Mouse (Mus musculus) MEL (cell line): ENCODE data around the gene Galnt18. TPM values are rescaled to one million over a fixed set of nuclear protein-coding genes. Genes with fewer than 3 reads are reported as not detected.

Experiments used
- DNase-seq: peaks from one replicate; pipeline ENCODE4 v3.0.0; 2011; ENCODE audit warnings: low read depth, low spot score
- H3K27ac ChIP-seq: 2 replicates; pipeline ENCODE4 v1.5.1; 2012; ENCODE audit warnings: low read depth, mild to moderate bottlenecking, control low read depth, low read length, moderate library complexity; ENCODE audit not compliant: control insufficient read depth
- H3K27me3 ChIP-seq, 2 experiments: fragments of 150-350 bp in 1 of 2; sonication (generic) in 1 of 2; 2 replicates each; pipeline ENCODE4 v1.6.1; 2012; ENCODE audit warnings: low read length in 2 of 2, mild to moderate bottlenecking in 2 of 2, improper control_type of control experiment in 1 of 2, moderate library complexity in 1 of 2; ENCODE audit not compliant: insufficient read depth in 2 of 2, control insufficient read depth in 1 of 2
- H3K36me3 ChIP-seq, 2 experiments: 2 replicates each; pipeline ENCODE4 v1.6.1; 2012 to 2014; ENCODE audit warnings: low read length in 2 of 2, improper control_type of control experiment in 1 of 2, inconsistent platforms in 1 of 2, mild to moderate bottlenecking in 1 of 2; ENCODE audit not compliant: insufficient read depth in 2 of 2, control insufficient read depth in 1 of 2
- H3K4me1 ChIP-seq, 2 experiments: fragments of 150-350 bp in 1 of 2; sonication (generic) in 1 of 2; 2 replicates each; pipeline ENCODE4 v1.6.1; 2012; ENCODE audit warnings: low read length in 2 of 2, improper control_type of control experiment in 1 of 2, mild to moderate bottlenecking in 1 of 2; ENCODE audit not compliant: insufficient read depth in 2 of 2, control insufficient read depth in 1 of 2
- H3K4me3 ChIP-seq, 2 experiments: fragments of 150-350 bp in 1 of 2; sonication (generic) in 1 of 2; 2 replicates each; pipeline ENCODE4 v1.5.1; 2012; ENCODE audit warnings: low read depth in 2 of 2, low read length in 2 of 2, mild to moderate bottlenecking in 2 of 2, moderate library complexity in 2 of 2, control low read depth in 1 of 2, improper control_type of control experiment in 1 of 2; ENCODE audit not compliant: control insufficient read depth in 1 of 2, insufficient read depth in 1 of 2
- H3K79me2 ChIP-seq: 2 replicates; pipeline ENCODE4 v1.6.1; 2012; ENCODE audit warnings: mild to moderate bottlenecking, low read length, moderate library complexity; ENCODE audit not compliant: control insufficient read depth, poor library complexity, insufficient read depth
- H3K9ac ChIP-seq: 2 replicates; pipeline ENCODE4 v1.6.1; 2012; ENCODE audit warnings: low read depth, mild to moderate bottlenecking, control low read depth, low read length, moderate library complexity; ENCODE audit not compliant: control insufficient read depth, poor library complexity, severe bottlenecking
- H3K9me3 ChIP-seq: fragments of 150-350 bp; sonication (generic); replicated peaks from 2 replicates; pipeline ENCODE4 v1.6.1; 2012; ENCODE audit warnings: mild to moderate bottlenecking, low read length, improper control_type of control experiment, moderate library complexity; ENCODE audit not compliant: insufficient read depth
- BHLHE40 ChIP-seq: IDR thresholded peaks from 2 replicates; pipeline ENCODE4 v1.6.1; 2012; ENCODE audit warnings: low read depth, mild to moderate bottlenecking, inconsistent platforms, low read length, improper control_type of control experiment, borderline replicate concordance
- CHD2 ChIP-seq: IDR thresholded peaks from 2 replicates; pipeline ENCODE4 v1.6.1; 2011; ENCODE audit warnings: low read length, improper control_type of control experiment
- CTCF ChIP-seq, 3 experiments: IDR thresholded peaks in 2 of 3; conservative IDR thresholded peaks in 1 of 3; 2 replicates each; pipeline ENCODE4 v1.5.1; 2011 to 2012; ENCODE audit warnings: low read length in 3 of 3, low read depth in 2 of 3, mild to moderate bottlenecking in 2 of 3, improper control_type of control experiment in 1 of 3, inconsistent platforms in 1 of 3, mixed read lengths in 1 of 3, moderate library complexity in 1 of 3; ENCODE audit not compliant: control insufficient read depth in 1 of 3, insufficient read depth in 1 of 3, poor library complexity in 1 of 3, severe bottlenecking in 1 of 3
- E2F4 ChIP-seq: IDR thresholded peaks from 2 replicates; pipeline ENCODE4 v1.6.1; 2011; ENCODE audit warnings: low read depth, low read length, improper control_type of control experiment, borderline replicate concordance
- ELF1 ChIP-seq: IDR thresholded peaks from 2 replicates; pipeline ENCODE4 v1.6.1; 2014; ENCODE audit warnings: low read depth, mild to moderate bottlenecking, inconsistent platforms, low read length, improper control_type of control experiment, moderate library complexity
- EP300 ChIP-seq, 2 experiments: IDR thresholded peaks; 2 replicates each; pipeline ENCODE4 v1.6.1; 2011; ENCODE audit warnings: improper control_type of control experiment in 2 of 2, low read length in 2 of 2, low read depth in 1 of 2, mild to moderate bottlenecking in 1 of 2
- ETS1 ChIP-seq: IDR thresholded peaks from 2 replicates; pipeline ENCODE4 v1.6.1; 2012; ENCODE audit warnings: low read depth, mild to moderate bottlenecking, inconsistent platforms, low read length, improper control_type of control experiment, moderate library complexity
- GABPA ChIP-seq: IDR thresholded peaks from 2 replicates; pipeline ENCODE4 v1.6.1; 2012; ENCODE audit warnings: low read depth, mild to moderate bottlenecking, inconsistent platforms, low read length, improper control_type of control experiment, moderate library complexity
- JUND ChIP-seq: IDR thresholded peaks from 2 replicates; pipeline ENCODE4 v1.6.1; 2011; ENCODE audit warnings: low read depth, mild to moderate bottlenecking, improper control_type of control experiment, low read length
- MAFK ChIP-seq: IDR thresholded peaks from 2 replicates; pipeline ENCODE4 v1.6.1; 2011; ENCODE audit warnings: low read depth, mild to moderate bottlenecking, low read length, improper control_type of control experiment, borderline replicate concordance
- NELFE ChIP-seq: IDR thresholded peaks from 2 replicates; pipeline ENCODE4 v1.6.1; 2011; ENCODE audit warnings: low read depth, low read length, improper control_type of control experiment
- NRF1 ChIP-seq: IDR thresholded peaks from 2 replicates; pipeline ENCODE4 v1.6.1; 2014; ENCODE audit warnings: low read depth, mild to moderate bottlenecking, inconsistent platforms, low read length, improper control_type of control experiment, moderate library complexity; ENCODE audit not compliant: poor library complexity, insufficient read depth, severe bottlenecking
- POLR2A ChIP-seq, 2 experiments: IDR thresholded peaks; 2 replicates each; pipeline ENCODE4 v1.6.1; 2011 to 2012; ENCODE audit warnings: low read length in 2 of 2, mild to moderate bottlenecking in 2 of 2, control low read depth in 1 of 2, improper control_type of control experiment in 1 of 2, low read depth in 1 of 2, moderate library complexity in 1 of 2; ENCODE audit not compliant: control insufficient read depth in 1 of 2, insufficient read depth in 1 of 2, poor library complexity in 1 of 2
- RAD21 ChIP-seq: IDR thresholded peaks from 2 replicates; pipeline ENCODE4 v1.6.1; 2011; ENCODE audit warnings: mild to moderate bottlenecking, low read depth, low read length, improper control_type of control experiment
- SIN3A ChIP-seq: IDR thresholded peaks from 2 replicates; pipeline ENCODE4 v1.6.1; 2012; ENCODE audit warnings: low read length, improper control_type of control experiment, inconsistent platforms
- TBP ChIP-seq: IDR thresholded peaks from 2 replicates; pipeline ENCODE4 v1.8.0; 2011; ENCODE audit warnings: low read depth, low read length, improper control_type of control experiment
- USF1 ChIP-seq: IDR thresholded peaks from 2 replicates; pipeline ENCODE4 v1.6.1; 2014; ENCODE audit warnings: low read depth, mild to moderate bottlenecking, inconsistent platforms, low read length, improper control_type of control experiment, moderate library complexity
- USF2 ChIP-seq, 2 experiments: IDR thresholded peaks; 2 replicates each; pipeline ENCODE4 v1.6.1; 2011 to 2012; ENCODE audit warnings: improper control_type of control experiment in 2 of 2, low read length in 2 of 2, borderline replicate concordance in 1 of 2, inconsistent platforms in 1 of 2, low read depth in 1 of 2, mild to moderate bottlenecking in 1 of 2; ENCODE audit not compliant: insufficient read depth in 1 of 2
- ZC3H11A ChIP-seq: IDR thresholded peaks from 2 replicates; pipeline ENCODE4 v1.6.1; 2012; ENCODE audit warnings: low read depth, mild to moderate bottlenecking, inconsistent platforms, low read length, improper control_type of control experiment
- ZMIZ1 ChIP-seq: IDR thresholded peaks from 2 replicates; pipeline ENCODE4 v1.6.1; 2012; ENCODE audit warnings: low read depth, mild to moderate bottlenecking, inconsistent platforms, low read length, improper control_type of control experiment, moderate library complexity
- polyA plus RNA-seq, 2 experiments: library from polyadenylated mRNA; stranded (reverse) in 1 of 2; unstranded in 1 of 2; fragments of >175 nt in 1 of 2; fragments of >200 nt in 1 of 2; gene quantifications; 2 replicates each; pipeline versions ENCODE4 v1.2.1 to v1.2.4; 2012; ENCODE audit warnings: low replicate concordance in 2 of 2, low read depth in 1 of 2; ENCODE audit not compliant: insufficient read length in 2 of 2, insufficient read depth in 1 of 2, missing spikeins in 1 of 2
- total RNA-seq: library from RNA; depleted of rRNA; stranded (reverse); fragments of 300-350 nt; gene quantifications from 2 replicates; pipeline ENCODE4 v1.2.3, GENCODE M21; 2012

Gene Galnt18
- total and polyA plus RNA-seq, 3 experiments, result not detected

GRCm38 (mm10) chr7:111712797-111713196 is 67.0 kb downstream of the Galnt18 start:
- peak; percentile 2 for DNase-seq
- no peaks in the 10 kb centered on the region for H3K79me2 ChIP-seq
- no peaks in the 10 kb centered on the region for H3K9me3 ChIP-seq
- no peaks in the 10 kb centered on the region for H3K36me3 ChIP-seq
- H3K4me3 ChIP-seq, result no peak overlapping the region
- no peak overlapping the region for H3K9ac ChIP-seq
- no peaks in the 10 kb centered on the region for H3K4me1 ChIP-seq
- TF ChIP-seq GABPA (no peak), E2F4 (no peak), BHLHE40 (no peak)
- H3K27ac ChIP-seq, result no peak overlapping the region
- no peaks in the 10 kb centered on the region for H3K27me3 ChIP-seq

- DNase-seq, result no peak
- H3K79me2 ChIP-seq, result no peaks in the 10 kb centered on the region
- no peak overlapping the region for H3K9ac ChIP-seq
- no peaks in the 10 kb centered on the region for H3K9me3 ChIP-seq
- H3K27ac ChIP-seq, result no peak overlapping the region
- H3K27me3 ChIP-seq, result no peaks in the 10 kb centered on the region
- H3K4me3 ChIP-seq, result no peak overlapping the region
- H3K4me1 ChIP-seq, result no peaks in the 10 kb centered on the region
- TF ChIP-seq NRF1, result no peak
- TF ChIP-seq EP300 (IDR thresholded peaks at IDR 0.05; ENCODE audit: low read depth in 1 of 2, low read length in 2 of 2), result no peak
- TF ChIP-seq NELFE, result no peak
- no peak for TF ChIP-seq ETS1
- no peak for TF ChIP-seq TBP
- TF ChIP-seq CTCF (IDR thresholded peaks at IDR 0.05 in 2 of 3, conservative IDR thresholded peaks at IDR 0.05 in 1 of 3; ENCODE audit: control insufficient read depth in 1 of 3, insufficient read depth in 1 of 3, low read depth in 2 of 3, low read length in 3 of 3, poor library complexity in 1 of 3, severe bottlenecking in 1 of 3), result no peak
- no peak for TF ChIP-seq POLR2A (IDR thresholded peaks at IDR 0.05; ENCODE audit: control insufficient read depth in 1 of 2, insufficient read depth in 1 of 2, low read depth in 1 of 2, low read length in 2 of 2, poor library complexity in 1 of 2)
- no peak for TF ChIP-seq USF1
- TF ChIP-seq JUND, result no peak
- no peak for TF ChIP-seq USF2 (IDR thresholded peaks at IDR 0.05; ENCODE audit: borderline replicate concordance in 1 of 2, insufficient read depth in 1 of 2, low read depth in 1 of 2, low read length in 2 of 2)
- TF ChIP-seq ELF1, result no peak
- TF ChIP-seq MAFK, result no peak
- no peak for TF ChIP-seq ZC3H11A
- TF ChIP-seq CHD2, result no peak
- TF ChIP-seq E2F4, result no peak
- TF ChIP-seq SIN3A, result no peak
- no peak for TF ChIP-seq RAD21
- TF ChIP-seq ZMIZ1, result no peak
- TF ChIP-seq, all 39 proteins: peak for 0
- H3K36me3 ChIP-seq, result no peaks in the 10 kb centered on the region
Measured at GRCm38 (mm10) chr7:111711045-111711808, 68.5 kb downstream of the Galnt18 start.
